8 mouse cellular contexts compared by ENCODE assay signal in the genomic region with DNA sequence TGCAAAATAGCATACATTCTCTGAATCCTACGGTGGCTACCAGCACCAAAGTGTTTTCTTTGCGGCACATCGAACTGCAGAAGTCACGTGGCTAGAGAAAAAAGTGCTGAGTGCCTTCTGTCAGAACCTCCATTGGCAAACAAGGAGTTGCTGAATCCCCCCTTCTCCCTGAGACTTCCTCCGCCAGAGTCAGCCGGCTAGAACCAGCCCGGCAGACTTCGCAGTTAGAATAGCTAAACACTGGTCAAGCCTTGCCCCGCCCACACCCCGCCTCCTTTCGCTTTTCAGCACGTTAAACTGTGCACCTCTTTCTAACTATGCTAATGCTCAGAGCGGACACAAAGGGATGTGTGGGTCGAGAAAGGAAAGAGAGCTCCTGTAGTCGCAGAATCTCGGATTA. TPM values are rescaled to one million over a fixed set of nuclear protein-coding genes. Genes with fewer than 3 reads are reported as not detected.
DNase-seq lines count a peak whose midpoint lies in the region; ATAC-seq lines count a peak whose summit lies in the region.

No protein-coding gene starts in this region.

- peak overlapping the region; percentile 84 for H3K27ac ChIP-seq in forebrain, embryonic 11.5 days (ENCODE audit: low read depth, low read length)
- peak overlapping the region; percentile 73 for H3K27ac ChIP-seq in neural tube, embryonic 13.5 days (replicated peaks)

- ATAC-seq in forebrain, embryonic 11.5 days (replicated peaks; ENCODE audit: low FRiP score): peak; percentile 85
- peak; percentile 68 for ATAC-seq in neural tube, embryonic 13.5 days (ENCODE audit: low read depth)

- peak; percentile 42 for DNase-seq in CD4-positive, CD25-positive, alpha-beta regulatory T cell, adult 2 months (ENCODE audit: low read depth, low spot score)
- DNase-seq in adrenal gland, adult 2 months: peak; percentile 86
- peak; percentile 94 for DNase-seq in forebrain, embryonic 11.5 days (ENCODE audit: low spot score)
- peak; percentile 28 for DNase-seq in heart, postnatal 25 days (ENCODE audit: low spot score)
- DNase-seq in kidney, postnatal 36 days: peak; percentile 89 to 93
- peak; percentile 78 to 81 for DNase-seq in lung, adult 18-20 months
- peak; percentile 69 for DNase-seq in urinary bladder, postnatal 25 days (ENCODE audit: low spot score)

- H3K36me3 ChIP-seq in forebrain, embryonic 11.5 days (ENCODE audit: control insufficient read depth, insufficient read depth, low read length): no peaks in the 10 kb centered on the region
- H3K36me3 ChIP-seq in neural tube, embryonic 13.5 days: no peaks in the 10 kb centered on the region

- peak overlapping the region; percentile 66 for H3K9ac ChIP-seq in forebrain, embryonic 11.5 days (ENCODE audit: low read length)
- peak overlapping the region; percentile 66 for H3K9ac ChIP-seq in neural tube, embryonic 13.5 days

- H3K27me3 ChIP-seq in forebrain, embryonic 11.5 days (ENCODE audit: control insufficient read depth, insufficient read depth, low read length): no peaks in the 10 kb centered on the region
- no peaks in the 10 kb centered on the region for H3K27me3 ChIP-seq in neural tube, embryonic 13.5 days

- H3K4me1 ChIP-seq in forebrain, embryonic 11.5 days (replicated peaks; ENCODE audit: control insufficient read depth, insufficient read depth, low read length): peaks cover 12% of the 10 kb centered on the region
- H3K4me1 ChIP-seq in neural tube, embryonic 13.5 days (replicated peaks): peaks cover 36% of the 10 kb centered on the region

- intact Hi-C loops in heart, postnatal 25 days (cut with DNase I): no loop called here

- H3K4me2 ChIP-seq in forebrain, embryonic 11.5 days (ENCODE audit: low read depth, low read length, severe bottlenecking): peak overlapping the region; percentile 63
- peak overlapping the region; percentile 66 for H3K4me2 ChIP-seq in neural tube, embryonic 13.5 days

- WGBS in forebrain, embryonic 11.5 days: under 1% methylated on average over 16 of the region's 16 CpGs
- under 1% methylated on average over 16 of the region's 16 CpGs for WGBS in neural tube, embryonic 13.5 days

- peak overlapping the region; percentile 33 for H3K4me3 ChIP-seq in forebrain, embryonic 11.5 days (ENCODE audit: low read depth, low read length)
- peak overlapping the region; percentile 38 for H3K4me3 ChIP-seq in neural tube, embryonic 13.5 days

- H3K9me3 ChIP-seq in forebrain, embryonic 11.5 days (ENCODE audit: control insufficient read depth, low read length): no peaks in the 10 kb centered on the region
- H3K9me3 ChIP-seq in neural tube, embryonic 13.5 days: no peaks in the 10 kb centered on the region

RNA-seq across cellular contexts. Expression of a gene that starts 7.0 kb away (rescaled TPM):
- not detected for total RNA-seq in adrenal gland, adult 2 months (2021)
- 0.09 TPM in 1 of 2 replicates, not detected in the other for polyA plus RNA-seq in adrenal gland, adult 2 months (2012; rRNA removed)
- polyA plus RNA-seq in forebrain, embryonic 11.5 days (2014; fragmentation: Nextera tagmentation; extraction: Ambion mirVana): 62.9 and 64.9 TPM in 2 replicates
- total RNA-seq in heart, postnatal 25 days (2021): not detected
- polyA plus RNA-seq in neural tube, embryonic 13.5 days (2015; fragmentation: Nextera tagmentation; extraction: Ambion mirVana): 90.9 and 95.0 TPM in 2 replicates

RNA-seq across cellular contexts. Expression of a gene that starts 14.1 kb away (rescaled TPM):
- 10 to 100 TPM; 15.5 to 22.6 TPM for total RNA-seq in adrenal gland, adult 2 months (2021)
- 38.2 and 38.8 TPM in 2 replicates for polyA plus RNA-seq in adrenal gland, adult 2 months (2012; rRNA removed)
- 0.77 and 1.3 TPM in 2 replicates for polyA plus RNA-seq in forebrain, embryonic 11.5 days (2014; fragmentation: Nextera tagmentation; extraction: Ambion mirVana)
- total RNA-seq in heart, postnatal 25 days (2021): 10 to 100 TPM; 37.3 to 50.0 TPM
- 2.8 and 4.0 TPM in 2 replicates for polyA plus RNA-seq in neural tube, embryonic 13.5 days (2015; fragmentation: Nextera tagmentation; extraction: Ambion mirVana)

Comparison
In these comparisons a context has a peak if more than half of its experiments do, and no peak if none do; other contexts are left out.
1. Peak in every context shown above with its lines: DNase-seq, ATAC-seq, H3K4me3 ChIP-seq and H3K27ac ChIP-seq.
2. DNase-seq: peak in every context shown above with its lines; median percentile 94 in forebrain, embryonic 11.5 days; 91 in kidney, postnatal 36 days; 86 in adrenal gland, adult 2 months; 80 in lung, adult 18-20 months; 69 in urinary bladder, postnatal 25 days; 42 in CD4-positive, CD25-positive, alpha-beta regulatory T cell, adult 2 months; 28 in heart, postnatal 25 days.
3. RNA of a gene that starts 7.0 kb away (polyA plus RNA-seq): 90.9 to 95.0 TPM in neural tube, embryonic 13.5 days and 62.9 to 64.9 TPM in forebrain, embryonic 11.5 days; 0.09 TPM in adrenal gland, adult 2 months; every median in the first group is over 10 times any median in the second.